1 mouse cellular context compared by ENCODE assay signal in the genomic region with DNA sequence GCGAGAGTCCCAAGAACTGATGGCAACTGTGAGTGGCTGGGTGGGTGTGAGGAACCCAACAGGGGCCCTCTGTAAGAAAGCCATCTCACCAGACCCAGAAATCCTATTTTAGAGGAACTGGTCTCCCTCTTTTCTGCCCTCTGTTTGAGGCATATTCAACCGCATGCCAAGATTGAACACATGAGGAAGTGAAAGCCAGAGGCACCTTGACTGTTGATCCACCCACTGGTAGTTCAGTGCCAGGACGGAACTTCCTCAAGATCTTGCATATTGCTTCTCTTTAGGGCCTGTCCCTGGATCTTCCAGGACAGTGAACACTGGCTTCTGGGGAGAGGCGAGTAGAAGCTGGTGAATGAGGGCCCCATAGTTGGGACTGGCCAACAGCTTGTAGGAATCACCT.
A peak's percentile ranks its signal among the peaks of the same experiment; 100 is the strongest.
TF ChIP-seq lines count a peak whose summit lies in the region.

No protein-coding gene starts in this region.

TF ChIP-seq in MEL, 35 proteins besides CTCF, POLR2A, EP300 and RAD21 (continued from another document):
- peak; percentile 45; the same call in 1 of the 2 replicates for TF ChIP-seq TBP (IDR thresholded peaks at IDR 0.05; ENCODE audit: low read depth, low read length)
- no peak for TF ChIP-seq JUND (IDR thresholded peaks at IDR 0.05; ENCODE audit: low read depth, low read length)
- TF ChIP-seq RCOR1 (IDR thresholded peaks at IDR 0.05; ENCODE audit: low read depth, low read length), result no peak
- TF ChIP-seq E2F4 (IDR thresholded peaks at IDR 0.05; ENCODE audit: borderline replicate concordance, low read depth, low read length), result no peak
- peak; percentile 17; the same call in 1 of the 2 replicates for TF ChIP-seq SMC3 (IDR thresholded peaks at IDR 0.05; ENCODE audit: low read depth, low read length)
- TF ChIP-seq MYB (IDR thresholded peaks at IDR 0.05; ENCODE audit: low read depth, low read length), result no peak
- no peak for TF ChIP-seq NRF1 (IDR thresholded peaks at IDR 0.05; ENCODE audit: insufficient read depth, low read depth, low read length, poor library complexity, severe bottlenecking)
- TF ChIP-seq CHD2 (IDR thresholded peaks at IDR 0.05; ENCODE audit: low read length), result no peak
- no peak for TF ChIP-seq USF1 (IDR thresholded peaks at IDR 0.05; ENCODE audit: low read depth, low read length)
- no peak for TF ChIP-seq MAFK (IDR thresholded peaks at IDR 0.05; ENCODE audit: borderline replicate concordance, low read depth, low read length)
- no peak for TF ChIP-seq TCF12 (IDR thresholded peaks at IDR 0.05; ENCODE audit: low read depth, low read length)
- no peak for TF ChIP-seq USF2 (IDR thresholded peaks at IDR 0.05; ENCODE audit: borderline replicate concordance in 1 of 2, insufficient read depth in 1 of 2, low read depth in 1 of 2, low read length in 2 of 2)
- TF ChIP-seq TAL1 (IDR thresholded peaks at IDR 0.05; ENCODE audit: low read length), result no peak
- TF ChIP-seq BHLHE40 (IDR thresholded peaks at IDR 0.05; ENCODE audit: borderline replicate concordance, low read depth, low read length), result no peak
- TF ChIP-seq HCFC1 (IDR thresholded peaks at IDR 0.05; ENCODE audit: low read depth, low read length), result no peak
- TF ChIP-seq MYC (IDR thresholded peaks at IDR 0.05; ENCODE audit: low read depth, low read length), result peak; percentile 61; the same call in 1 of the 2 replicates
- TF ChIP-seq MEF2A (IDR thresholded peaks at IDR 0.05; ENCODE audit: extremely low read depth, insufficient replicate concordance, low read depth, low read length, poor library complexity, severe bottlenecking), result no peak
- TF ChIP-seq NELFE (IDR thresholded peaks at IDR 0.05; ENCODE audit: low read depth, low read length), result no peak
- no peak for TF ChIP-seq ZC3H11A (IDR thresholded peaks at IDR 0.05; ENCODE audit: low read depth, low read length)
- TF ChIP-seq ZMIZ1 (IDR thresholded peaks at IDR 0.05; ENCODE audit: low read depth, low read length), result no peak
- peak; percentile 48; the same call in 1 of the 2 replicates for TF ChIP-seq MXI1 (IDR thresholded peaks at IDR 0.05; ENCODE audit: low read depth, low read length)
TF ChIP-seq in MEL: peak in this region for 6.
